14 mouse cellular contexts compared by ENCODE assay signal in genomic region chr7:64696521-64697281, GRCm38 (mm10).
DNase-seq lines count a peak whose midpoint lies in the region; ATAC-seq lines count a peak whose summit lies in the region.
"Had no signal": no experiment of that assay in that cellular context is flagged by ENCODE, and none has a peak within 500 bp of the region (broad histone marks: within the 10 kb centered on the region; RNA-seq: fewer than 3 reads in every experiment).

No protein-coding gene starts in this region.

- H3K9ac ChIP-seq in embryonic facial prominence, embryonic 13.5 days = no peak overlapping the region
- H3K9ac ChIP-seq in neural tube, embryonic 11.5 days (ENCODE audit: low read length) = no peak overlapping the region
- no peak overlapping the region for H3K9ac ChIP-seq in midbrain, embryonic 12.5 days (replicated peaks)
- H3K9ac ChIP-seq: kidney, embryonic 15.5 days; liver, embryonic 13.5 days had no signal

- peak; percentile 23; the same call in 1 of the 2 replicates for ATAC-seq in embryonic facial prominence, embryonic 13.5 days (ENCODE audit: insufficient number of reproducible peaks, insufficient read depth, low FRiP score, low TSS enrichment, low read depth)
- peak; percentile 85 for ATAC-seq in neural tube, embryonic 11.5 days (ENCODE audit: insufficient read depth, low FRiP score, low TSS enrichment)
- ATAC-seq in midbrain, embryonic 12.5 days (ENCODE audit: low FRiP score, low read depth) = peak; percentile 67

- H3K4me1 ChIP-seq in embryonic facial prominence, embryonic 13.5 days = no peaks in the 10 kb centered on the region; the same call in 1 of the 2 replicates
- no peaks in the 10 kb centered on the region for H3K4me1 ChIP-seq in embryonic facial prominence, embryonic 10.5 days
- H3K4me1 ChIP-seq in neural tube, embryonic 11.5 days (ENCODE audit: control insufficient read depth, insufficient read depth, low read length) = peaks cover 4% of the 10 kb centered on the region
- peaks cover 17% of the 10 kb centered on the region for H3K4me1 ChIP-seq in midbrain, embryonic 12.5 days
- H3K4me1 ChIP-seq: kidney, embryonic 15.5 days; liver, embryonic 13.5 days had no signal

- H3K36me3 ChIP-seq in embryonic facial prominence, embryonic 13.5 days = no peaks in the 10 kb centered on the region
- H3K36me3 ChIP-seq in embryonic facial prominence, embryonic 10.5 days (replicated peaks) = 0 out of 2 replicates have a peak, but pooled peaks cover 8% of the 10 kb centered on the region
- no peaks in the 10 kb centered on the region for H3K36me3 ChIP-seq in neural tube, embryonic 11.5 days (ENCODE audit: control insufficient read depth, insufficient read depth, low read length)
- peaks cover 10% of the 10 kb centered on the region for H3K36me3 ChIP-seq in midbrain, embryonic 12.5 days
- H3K36me3 ChIP-seq: kidney, embryonic 15.5 days; liver, embryonic 13.5 days had no signal

- H3K27ac ChIP-seq in embryonic facial prominence, embryonic 13.5 days = no peak overlapping the region
- no peak overlapping the region for H3K27ac ChIP-seq in embryonic facial prominence, embryonic 10.5 days (replicated peaks)
- H3K27ac ChIP-seq in neural tube, embryonic 11.5 days (ENCODE audit: low read depth, low read length) = no peak overlapping the region
- H3K27ac ChIP-seq in midbrain, embryonic 12.5 days (replicated peaks) = peak overlapping the region; percentile 40; the same call in 1 of the 2 replicates
- H3K27ac ChIP-seq: kidney, embryonic 15.5 days; liver, embryonic 13.5 days had no signal

- no peak for DNase-seq in embryonic facial prominence, embryonic 10.5 days (ENCODE audit: low spot score)
- peak; percentile 44 for DNase-seq in neural tube, embryonic 11.5 days (ENCODE audit: low spot score)
- no peak for DNase-seq in neural tube, embryonic 10.5 days (ENCODE audit: extremely low spot score, low spot score)
- no peak for DNase-seq in spleen, postnatal 4 days (ENCODE audit: low spot score in 2 of 2)
- DNase-seq in cerebellum, postnatal 10 days = no peak
- no peak for DNase-seq in ovary, postnatal 10 days (ENCODE audit: low spot score)
- DNase-seq: adrenal gland, postnatal 25 days; cerebellum, adult 18-20 months; liver, embryonic 13.5 days; lung, postnatal 4 days; right cerebral cortex, postnatal 4 days had no signal

- H3K4me2 ChIP-seq in embryonic facial prominence, embryonic 13.5 days = no peak overlapping the region
- H3K4me2 ChIP-seq in neural tube, embryonic 11.5 days (ENCODE audit: low read depth) = no peak overlapping the region
- no peak overlapping the region for H3K4me2 ChIP-seq in midbrain, embryonic 12.5 days (replicated peaks)
- H3K4me2 ChIP-seq: kidney, embryonic 15.5 days; liver, embryonic 13.5 days had no signal

- H3K27me3 ChIP-seq in embryonic facial prominence, embryonic 13.5 days = no peaks in the 10 kb centered on the region
- H3K27me3 ChIP-seq in embryonic facial prominence, embryonic 10.5 days (replicated peaks; ENCODE audit: low read depth, poor library complexity, severe bottlenecking) = no peaks in the 10 kb centered on the region
- no peaks in the 10 kb centered on the region for H3K27me3 ChIP-seq in neural tube, embryonic 11.5 days (ENCODE audit: control insufficient read depth, insufficient read depth, low read length)
- no peaks in the 10 kb centered on the region for H3K27me3 ChIP-seq in midbrain, embryonic 12.5 days
- H3K27me3 ChIP-seq: kidney, embryonic 15.5 days; liver, embryonic 13.5 days had no signal

- H3K4me3 ChIP-seq in embryonic facial prominence, embryonic 13.5 days = no peak overlapping the region
- H3K4me3 ChIP-seq in embryonic facial prominence, embryonic 10.5 days = no peak overlapping the region
- no peak overlapping the region for H3K4me3 ChIP-seq in neural tube, embryonic 11.5 days (ENCODE audit: low read depth, low read length)
- H3K4me3 ChIP-seq in midbrain, embryonic 12.5 days = no peak overlapping the region
- H3K4me3 ChIP-seq: kidney, embryonic 15.5 days; liver, embryonic 13.5 days had no signal

- no peaks in the 10 kb centered on the region for H3K9me3 ChIP-seq in embryonic facial prominence, embryonic 13.5 days
- no peaks in the 10 kb centered on the region for H3K9me3 ChIP-seq in embryonic facial prominence, embryonic 10.5 days
- no peaks in the 10 kb centered on the region for H3K9me3 ChIP-seq in neural tube, embryonic 11.5 days (ENCODE audit: control insufficient read depth, low read length)
- no peaks in the 10 kb centered on the region for H3K9me3 ChIP-seq in midbrain, embryonic 12.5 days
- H3K9me3 ChIP-seq: kidney, embryonic 15.5 days had no signal

- 59% methylated on average over 14 of the region's 14 CpGs for WGBS in embryonic facial prominence, embryonic 13.5 days
- WGBS in embryonic facial prominence, embryonic 10.5 days = 88% methylated on average over 14 of the region's 14 CpGs
- 66% methylated on average over 14 of the region's 14 CpGs for WGBS in neural tube, embryonic 11.5 days
- 74% methylated on average over 14 of the region's 14 CpGs for WGBS in midbrain, embryonic 12.5 days

Comparison
In these comparisons a context has a peak if more than half of its experiments do, and no peak if none do; other contexts are left out.
1. ATAC-seq: peak in every context shown above with its lines; median percentile 85 in neural tube, embryonic 11.5 days; 67 in midbrain, embryonic 12.5 days; 23 in embryonic facial prominence, embryonic 13.5 days.